Mouse (Mus musculus) brain, embryonic 14.5 days (tissue): ENCODE results near the gene Gata2.

Experiments used
- CTCF ChIP-seq: fragments of 200-500 bp; IDR thresholded peaks from 2 replicates; pipeline ENCODE4 v1.5.1; 2012; ENCODE audit warnings: inconsistent platforms, mild to moderate bottlenecking, moderate library complexity, borderline replicate concordance; ENCODE audit not compliant: insufficient read depth, insufficient read length; ENCODE audit errors: extremely low read depth
- POLR2A ChIP-seq: fragments of 200-500 bp; IDR thresholded peaks from 2 replicates; pipeline ENCODE4 v1.6.1; 2012; ENCODE audit warnings: mild to moderate bottlenecking, inconsistent platforms, borderline replicate concordance; ENCODE audit not compliant: poor library complexity, insufficient read depth, insufficient read length, severe bottlenecking; ENCODE audit errors: extremely low read depth

GRCm38 (mm10) chr6:88235983-88236382 is 42.3 kb downstream of the Gata2 start:
- TF ChIP-seq CTCF (no peak), POLR2A (no peak)
